Mouse (Mus musculus) ES-E14 (cell line): ENCODE results near the gene Elane.

Source experiments
- CHD2 ChIP-seq: IDR thresholded peaks from 2 replicates; pipeline ENCODE4 v1.6.1; 2014; ENCODE audit warnings: mild to moderate bottlenecking, low read depth, low read length, inconsistent platforms
- ZNF384 ChIP-seq: IDR thresholded peaks from 2 replicates; pipeline ENCODE4 v1.6.1; 2012; ENCODE audit warnings: low read depth, low read length, inconsistent platforms

GRCm38 (mm10) chr10:79853392-79853791, 32.7 kb upstream of the Elane start:
- TF ChIP-seq ZNF384 (peak; percentile 69), CHD2 (no peak)
